Mouse (Mus musculus) embryo, embryonic 10.5 days (tissue): ENCODE measurements around the gene Asprv1.

Experiments used
- DNase-seq: peaks from one replicate; pipeline ENCODE4 v3.0.0-alpha.2; 2015; ENCODE audit warnings: low spot score

Asprv1 gene

GRCm38 (mm10) chr6:86665560-86666307, 37.8 kb downstream of the Asprv1 start:
- DNase-seq = no peak

DNA sequence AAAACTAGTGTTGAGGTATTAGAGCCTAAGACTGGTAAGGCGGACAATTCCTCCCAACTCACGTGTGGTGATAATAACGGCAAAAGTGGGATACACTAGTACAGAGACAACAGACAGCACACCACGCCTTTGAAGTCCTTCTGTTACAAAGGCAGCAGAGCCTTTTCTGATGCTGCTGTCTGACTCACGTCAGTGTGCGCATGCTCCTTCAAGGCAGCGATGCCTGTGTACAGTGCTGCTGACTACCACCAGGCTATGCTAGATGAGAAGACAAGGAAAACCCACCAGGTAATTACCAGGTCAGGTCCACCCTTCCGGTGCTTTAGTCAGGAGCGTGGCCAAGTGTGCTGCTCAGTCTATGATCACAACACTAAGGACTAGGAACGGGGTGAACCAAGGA, 39.1 kb downstream of the Asprv1 start:
- DNase-seq = no peak

GRCm38 (mm10) chr6:86668580-86669239, 40.7 kb downstream of the Asprv1 start, which contains the start of gene Mxd1:
Gene Mxd1, minus strand, starts transcription at chr6:86669161.
- DNase-seq = no peak

DNA sequence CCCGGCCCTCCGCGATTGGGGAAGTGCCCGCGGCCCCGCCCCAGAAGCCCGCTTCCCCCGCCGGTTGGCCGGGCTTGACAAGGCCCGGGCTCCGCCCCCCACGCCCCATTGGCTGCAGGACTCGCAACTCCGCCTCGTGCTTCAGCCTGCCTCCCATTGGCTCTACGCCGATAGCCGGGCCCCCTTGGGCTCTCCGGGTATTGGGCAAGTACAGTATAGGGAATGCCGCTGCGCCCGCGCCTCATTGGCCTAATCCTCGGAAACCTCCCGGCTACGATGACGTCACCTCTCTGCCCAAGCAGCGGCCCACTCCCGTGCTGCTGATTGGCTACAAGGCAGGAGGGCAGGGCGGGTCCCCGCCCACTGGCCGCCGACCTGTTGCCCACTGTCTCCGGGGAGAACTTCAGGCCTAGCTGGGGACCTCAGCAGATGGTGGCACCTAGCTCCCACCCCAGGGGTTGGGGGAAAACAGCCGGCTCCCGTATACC, 41.3 kb downstream of the Asprv1 start:
- DNase-seq = peak; percentile 100

DNA sequence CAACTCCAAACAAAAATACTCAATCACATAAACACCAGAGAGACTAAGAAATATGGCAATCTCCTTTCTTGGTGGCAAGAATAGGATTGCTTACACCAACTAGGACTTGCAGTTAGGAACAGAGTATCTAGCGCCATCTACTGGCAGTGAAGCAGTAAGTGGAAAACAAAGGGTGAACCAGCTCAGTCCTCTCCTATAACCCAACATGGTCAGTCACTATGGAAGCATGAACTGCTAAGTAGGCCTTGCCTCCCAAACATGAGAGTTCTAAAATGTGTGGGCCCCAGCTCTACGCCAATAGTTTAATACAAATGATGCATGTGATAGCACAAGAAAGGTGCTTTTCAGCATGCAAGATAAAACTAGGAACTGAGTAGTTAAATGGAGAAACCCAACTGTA, 42.9 kb downstream of the Asprv1 start:
- peak; percentile 88 for DNase-seq

DNA sequence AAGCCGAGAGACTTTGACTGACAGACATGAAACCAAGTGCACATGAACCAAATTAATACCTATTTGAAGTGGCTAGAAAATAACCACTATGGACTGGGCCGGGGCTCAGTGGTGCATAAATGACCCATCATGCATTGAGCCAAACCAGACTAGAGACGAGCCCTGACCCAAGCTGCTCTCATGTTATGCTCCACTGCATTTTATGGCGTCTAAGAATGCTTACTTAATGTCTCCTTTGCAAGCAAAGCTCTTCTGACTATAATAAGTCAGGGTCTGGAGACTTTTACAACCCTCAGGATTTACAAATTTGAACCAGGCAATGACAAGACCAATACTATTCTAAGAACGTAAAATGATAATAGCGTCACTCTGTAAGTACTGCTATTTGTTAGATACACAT, 50.4 kb downstream of the Asprv1 start:
- DNase-seq = no peak
